8 mouse cellular contexts compared by ENCODE assay signal in genomic region chr9:43221643-43222428, GRCm38 (mm10). TPM values are rescaled to one million over a fixed set of nuclear protein-coding genes. Genes with fewer than 3 reads are reported as not detected.
DNase-seq lines count a peak whose midpoint lies in the region; ATAC-seq and TF ChIP-seq lines count a peak whose summit lies in the region.

No protein-coding gene starts in this region.

- peak; percentile 31 for DNase-seq in 3134 (ENCODE audit: extremely low read depth, insufficient read length, low spot score)
- peak; percentile 86 to 90 for DNase-seq in adrenal gland, adult 18-20 months (ENCODE audit: low spot score in 2 of 2)
- peak; percentile 88 for DNase-seq in embryo, embryonic 9.5 days (ENCODE audit: extremely low spot score)
- DNase-seq in gastrocnemius, postnatal 36 days: peak; percentile 64 to 77
- DNase-seq in liver, adult 2 months (ENCODE audit: extremely low read depth, low read depth, low spot score): peak; percentile 65
- peak; percentile 88 for DNase-seq in neural tube, embryonic 11.5 days (ENCODE audit: low spot score)
- DNase-seq in testis, postnatal 10 days (ENCODE audit: low spot score): peak; percentile 95

- TF ChIP-seq POLR2A in liver, adult 2 months (IDR thresholded peaks at IDR 0.05; ENCODE audit: extremely low read depth, insufficient read depth, low read length): no peak

- peak; percentile 68 for TF ChIP-seq CTCF in liver, adult 2 months (IDR thresholded peaks at IDR 0.05; ENCODE audit: low read depth, low read length)

- WGBS in kidney, embryonic 14.5 days: 52% methylated on average over 18 of the region's 18 CpGs
- 55% methylated on average over 18 of the region's 18 CpGs for WGBS in liver, adult 2 months
- 40% methylated on average over 18 of the region's 18 CpGs for WGBS in neural tube, embryonic 11.5 days

- no peaks in the 10 kb centered on the region for H3K79me2 ChIP-seq in liver, adult 2 months (ENCODE audit: control insufficient read depth, insufficient read depth, low read length)

- intact Hi-C loops in gastrocnemius, postnatal 36 days (cut with DNase I): loop anchor here (1.0 kb wide), 1 partner anchor 62 kb away; no protein-coding TSS in a partner anchor

- peaks cover 23% of the 10 kb centered on the region; the same call in 1 of the 2 replicates for H3K36me3 ChIP-seq in kidney, embryonic 14.5 days (ENCODE audit: control insufficient read depth, insufficient read depth, low read length)
- H3K36me3 ChIP-seq in liver, adult 2 months (ENCODE audit: control insufficient read depth, insufficient read depth, low read length): peaks cover 41% of the 10 kb centered on the region
- H3K36me3 ChIP-seq in neural tube, embryonic 11.5 days (ENCODE audit: control insufficient read depth, insufficient read depth, low read length): no peaks in the 10 kb centered on the region; the same call in 1 of the 2 replicates

- H3K9me3 ChIP-seq in kidney, embryonic 14.5 days (ENCODE audit: control insufficient read depth, low read length): no peaks in the 10 kb centered on the region
- no peaks in the 10 kb centered on the region for H3K9me3 ChIP-seq in neural tube, embryonic 11.5 days (ENCODE audit: control insufficient read depth, low read length)

- no peak overlapping the region for H3K4me3 ChIP-seq in kidney, embryonic 14.5 days (ENCODE audit: low read length)
- no peak overlapping the region for H3K4me3 ChIP-seq in liver, adult 2 months (ENCODE audit: insufficient read depth, low read depth, low read length)
- no peak overlapping the region for H3K4me3 ChIP-seq in neural tube, embryonic 11.5 days (ENCODE audit: low read depth, low read length)

- H3K9ac ChIP-seq in kidney, embryonic 14.5 days (ENCODE audit: low read depth, low read length): no peak overlapping the region
- H3K9ac ChIP-seq in liver, adult 2 months (ENCODE audit: low read depth, low read length): peak overlapping the region; percentile 33; the same call in 1 of the 2 replicates
- no peak overlapping the region for H3K9ac ChIP-seq in neural tube, embryonic 11.5 days (ENCODE audit: low read length)

- 0 out of 2 replicates have a peak, but pooled peaks have one; percentile 37 for ATAC-seq in kidney, embryonic 14.5 days (ENCODE audit: low FRiP score, low TSS enrichment)
- no peak for ATAC-seq in neural tube, embryonic 11.5 days (ENCODE audit: insufficient read depth, low FRiP score, low TSS enrichment)

- H3K27ac ChIP-seq in kidney, embryonic 14.5 days (ENCODE audit: low read depth, low read length): no peak overlapping the region
- H3K27ac ChIP-seq in liver, adult 2 months (replicated peaks; ENCODE audit: insufficient read depth, low read depth, low read length): peak overlapping the region; percentile 25
- no peak overlapping the region for H3K27ac ChIP-seq in neural tube, embryonic 11.5 days (ENCODE audit: low read depth, low read length)

- H3K27me3 ChIP-seq in kidney, embryonic 14.5 days (ENCODE audit: control insufficient read depth, insufficient read depth, low read length): no peaks in the 10 kb centered on the region
- no peaks in the 10 kb centered on the region for H3K27me3 ChIP-seq in liver, adult 2 months (ENCODE audit: control insufficient read depth, insufficient read depth, low read length)
- H3K27me3 ChIP-seq in neural tube, embryonic 11.5 days (ENCODE audit: control insufficient read depth, insufficient read depth, low read length): no peaks in the 10 kb centered on the region

- H3K4me1 ChIP-seq in kidney, embryonic 14.5 days (ENCODE audit: control insufficient read depth, insufficient read depth, low read length): peaks cover 16% of the 10 kb centered on the region
- H3K4me1 ChIP-seq in liver, adult 2 months (ENCODE audit: control insufficient read depth, insufficient read depth, low read length): peaks cover 18% of the 10 kb centered on the region
- H3K4me1 ChIP-seq in neural tube, embryonic 11.5 days (ENCODE audit: control insufficient read depth, insufficient read depth, low read length): peaks cover 5% of the 10 kb centered on the region

- H3K4me2 ChIP-seq in kidney, embryonic 14.5 days (replicated peaks; ENCODE audit: low read depth, low read length): no peak overlapping the region
- H3K4me2 ChIP-seq in neural tube, embryonic 11.5 days (ENCODE audit: low read depth): no peak overlapping the region

RNA-seq across cellular contexts. Expression of gene Pou2f3, which starts 11.7 kb away (rescaled TPM):
- total RNA-seq in adrenal gland, adult 18-20 months (2021): under 1 TPM; 0.20 to 0.22 TPM
- total RNA-seq in gastrocnemius, postnatal 36 days (2021): not detected
- polyA plus RNA-seq in kidney, embryonic 14.5 days (2014; fragmentation: Nextera tagmentation; extraction: Ambion mirVana): 0.11 TPM in 1 of 2 replicates, not detected in the other
- total RNA-seq in liver, adult 2 months (2014; rRNA removed): not detected in 2 replicates
- polyA plus RNA-seq in liver, adult 2 months (2012; rRNA removed): not detected in 2 replicates
- polyA plus RNA-seq in neural tube, embryonic 11.5 days (2014; fragmentation: Nextera tagmentation; extraction: Ambion mirVana): not detected in 2 replicates

RNA-seq across cellular contexts. Expression of gene Oaf, which starts 17.9 kb away (rescaled TPM):
- total RNA-seq in adrenal gland, adult 18-20 months (2021): 10 to 100 TPM in 1 of 2 experiments, 1 to 10 TPM in 1; 9.9 to 38.0 TPM
- 10 to 100 TPM in 1 of 2 experiments, 1 to 10 TPM in 1; 5.4 to 10.7 TPM for total RNA-seq in gastrocnemius, postnatal 36 days (2021)
- polyA plus RNA-seq in kidney, embryonic 14.5 days (2014; fragmentation: Nextera tagmentation; extraction: Ambion mirVana): 88.5 and 88.9 TPM in 2 replicates
- 237 and 289 TPM in 2 replicates for total RNA-seq in liver, adult 2 months (2014; rRNA removed)
- 243 and 326 TPM in 2 replicates for polyA plus RNA-seq in liver, adult 2 months (2012; rRNA removed)
- polyA plus RNA-seq in neural tube, embryonic 11.5 days (2014; fragmentation: Nextera tagmentation; extraction: Ambion mirVana): 67.3 and 67.9 TPM in 2 replicates

Comparison
In these comparisons a context has a peak if more than half of its experiments do, and no peak if none do; other contexts are left out.
1. DNase-seq: peak in every context shown above with its lines; median percentile 95 in testis, postnatal 10 days; 88 in adrenal gland, adult 18-20 months; 88 in embryo, embryonic 9.5 days; 88 in neural tube, embryonic 11.5 days; 70 in gastrocnemius, postnatal 36 days; 65 in liver, adult 2 months; 31 in 3134.